Mouse (Mus musculus): Measurements from ENCODE around the gene Fkbp4. TPM values are rescaled to one million over a fixed set of nuclear protein-coding genes. Genes with fewer than 3 reads are reported as not detected.

The Fkbp4 gene
- polyA plus RNA-seq, 1 experiment from 2014 or later = 156 TPM

- no peak overlapping the region for H3K4me2 ChIP-seq (ENCODE audit: low read depth, low read length)
- no peak overlapping the region for H3K27ac ChIP-seq (ENCODE audit: low read length)
- H3K4me1 ChIP-seq (ENCODE audit: control insufficient read depth, low read depth, low read length) = peaks cover 39% of the 10 kb centered on the region
- no peaks in the 10 kb centered on the region for H3K27me3 ChIP-seq (ENCODE audit: control insufficient read depth, insufficient read depth, low read depth, low read length)
- no peaks in the 10 kb centered on the region for H3K9me3 ChIP-seq (replicated peaks; ENCODE audit: control insufficient read depth, low read length)
- H3K9ac ChIP-seq (ENCODE audit: low read depth, low read length) = no peak overlapping the region
- H3K36me3 ChIP-seq (ENCODE audit: control insufficient read depth, insufficient read depth) = peaks cover 4% of the 10 kb centered on the region; the same call in 1 of the 2 replicates
- WGBS (ENCODE audit: insufficient replicate concordance) = 76% methylated on average over 2 of the region's 2 CpGs
- no peak overlapping the region for H3K4me3 ChIP-seq (ENCODE audit: low read depth, low read length)
- no peak for ATAC-seq (ENCODE audit: low read depth)
Measured at GRCm38 (mm10) chr6:128440238-128440637, 1.8 kb upstream of the Fkbp4 start.

GRCm38 (mm10) chr6:128438871-128439341, 429 bp upstream of the Fkbp4 start:
- no peaks in the 10 kb centered on the region for H3K9me3 ChIP-seq (replicated peaks; ENCODE audit: control insufficient read depth, low read length)
- H3K4me2 ChIP-seq (ENCODE audit: low read depth, low read length) = peak overlapping the region; percentile 98
- peak overlapping the region; percentile 44; the same call in 1 of the 2 replicates for H3K27ac ChIP-seq (ENCODE audit: low read length)
- H3K9ac ChIP-seq (ENCODE audit: low read depth, low read length) = peak overlapping the region; percentile 66
- peak overlapping the region; percentile 89 for H3K4me3 ChIP-seq (ENCODE audit: low read depth, low read length)
- H3K36me3 ChIP-seq (ENCODE audit: control insufficient read depth, insufficient read depth) = peaks cover 14% of the 10 kb centered on the region
- peaks cover 41% of the 10 kb centered on the region for H3K4me1 ChIP-seq (ENCODE audit: control insufficient read depth, low read depth, low read length)
- no peaks in the 10 kb centered on the region for H3K27me3 ChIP-seq (ENCODE audit: control insufficient read depth, insufficient read depth, low read depth, low read length)
- WGBS (ENCODE audit: insufficient replicate concordance) = 20% methylated on average over 18 of the region's 18 CpGs
- peak; percentile 15 for ATAC-seq (ENCODE audit: low read depth)

- Histone ChIP-seq H3K9me3 (replicated peaks; ENCODE audit: control insufficient read depth, low read length) (no peaks in the 10 kb centered on the region), H3K27ac (ENCODE audit: low read length) (peak overlapping the region; percentile 88), H3K9ac (ENCODE audit: low read depth, low read length) (peak overlapping the region; percentile 87), H3K27me3 (ENCODE audit: control insufficient read depth, insufficient read depth, low read depth, low read length) (no peaks in the 10 kb centered on the region), H3K4me3 (ENCODE audit: low read depth, low read length) (peak overlapping the region; percentile 89), H3K4me2 (ENCODE audit: low read depth, low read length) (peak overlapping the region; percentile 98), H3K36me3 (ENCODE audit: control insufficient read depth, insufficient read depth) (peaks cover 25% of the 10 kb centered on the region), H3K4me1 (ENCODE audit: control insufficient read depth, low read depth, low read length) (peaks cover 41% of the 10 kb centered on the region)
- under 1% methylated on average over 52 of the region's 52 CpGs for WGBS (ENCODE audit: insufficient replicate concordance)
- ATAC-seq (ENCODE audit: low read depth) = peak; percentile 70
Measured at GRCm38 (mm10) chr6:128437731-128438316, 653 bp downstream of the Fkbp4 start.

- peaks cover 41% of the 10 kb centered on the region for H3K4me1 ChIP-seq (ENCODE audit: control insufficient read depth, low read depth, low read length)
- WGBS (ENCODE audit: insufficient replicate concordance) = 1% methylated on average over 10 of the region's 10 CpGs
- H3K27ac ChIP-seq (ENCODE audit: low read length) = peak overlapping the region; percentile 79
- no peaks in the 10 kb centered on the region for H3K27me3 ChIP-seq (ENCODE audit: control insufficient read depth, insufficient read depth, low read depth, low read length)
- no peaks in the 10 kb centered on the region for H3K9me3 ChIP-seq (replicated peaks; ENCODE audit: control insufficient read depth, low read length)
- peak overlapping the region; percentile 89 for H3K4me3 ChIP-seq (ENCODE audit: low read depth, low read length)
- peaks cover 30% of the 10 kb centered on the region for H3K36me3 ChIP-seq (ENCODE audit: control insufficient read depth, insufficient read depth)
- no peak for ATAC-seq (ENCODE audit: low read depth)
- H3K9ac ChIP-seq (ENCODE audit: low read depth, low read length) = peak overlapping the region; percentile 87
- H3K4me2 ChIP-seq (ENCODE audit: low read depth, low read length) = peak overlapping the region; percentile 98
Measured at GRCm38 (mm10) chr6:128437288-128437687, 1.2 kb downstream of the Fkbp4 start.

- peak overlapping the region; percentile 1 for H3K9ac ChIP-seq (ENCODE audit: low read depth, low read length)
- no peak for ATAC-seq (ENCODE audit: low read depth)
- peak overlapping the region; percentile 89 for H3K4me3 ChIP-seq (ENCODE audit: low read depth, low read length)
- H3K4me2 ChIP-seq (ENCODE audit: low read depth, low read length) = peak overlapping the region; percentile 98
- 66% methylated on average over 8 of the region's 8 CpGs for WGBS (ENCODE audit: insufficient replicate concordance)
- no peak overlapping the region for H3K27ac ChIP-seq (ENCODE audit: low read length)
- H3K36me3 ChIP-seq (ENCODE audit: control insufficient read depth, insufficient read depth) = peaks cover 38% of the 10 kb centered on the region
- peaks cover 41% of the 10 kb centered on the region for H3K4me1 ChIP-seq (ENCODE audit: control insufficient read depth, low read depth, low read length)
- no peaks in the 10 kb centered on the region for H3K27me3 ChIP-seq (ENCODE audit: control insufficient read depth, insufficient read depth, low read depth, low read length)
- no peaks in the 10 kb centered on the region for H3K9me3 ChIP-seq (replicated peaks; ENCODE audit: control insufficient read depth, low read length)
Measured at GRCm38 (mm10) chr6:128436356-128437005, 2.0 kb downstream of the Fkbp4 start.

- Histone ChIP-seq H3K4me1 (ENCODE audit: control insufficient read depth, low read depth, low read length) (peaks cover 41% of the 10 kb centered on the region), H3K36me3 (ENCODE audit: control insufficient read depth, insufficient read depth) (peaks cover 45% of the 10 kb centered on the region), H3K9ac (ENCODE audit: low read depth, low read length) (no peak overlapping the region), H3K27ac (ENCODE audit: low read length) (no peak overlapping the region), H3K9me3 (replicated peaks; ENCODE audit: control insufficient read depth, low read length) (no peaks in the 10 kb centered on the region), H3K4me2 (ENCODE audit: low read depth, low read length) (no peak overlapping the region), H3K4me3 (ENCODE audit: low read depth, low read length) (no peak overlapping the region), H3K27me3 (ENCODE audit: control insufficient read depth, insufficient read depth, low read depth, low read length) (no peaks in the 10 kb centered on the region)
- no peak for ATAC-seq (ENCODE audit: low read depth)
- WGBS (ENCODE audit: insufficient replicate concordance) = 33% methylated on average over 5 of the region's 5 CpGs
Measured at GRCm38 (mm10) chr6:128435474-128435873, 3.0 kb downstream of the Fkbp4 start.

- WGBS (ENCODE audit: insufficient replicate concordance) = 86% methylated on average over 13 of the region's 13 CpGs
- no peak overlapping the region for H3K27ac ChIP-seq (ENCODE audit: low read length)
- H3K27me3 ChIP-seq (ENCODE audit: control insufficient read depth, insufficient read depth, low read depth, low read length) = no peaks in the 10 kb centered on the region
- no peak overlapping the region for H3K9ac ChIP-seq (ENCODE audit: low read depth, low read length)
- ATAC-seq (ENCODE audit: low read depth) = no peak
- H3K9me3 ChIP-seq (replicated peaks; ENCODE audit: control insufficient read depth, low read length) = no peaks in the 10 kb centered on the region
- peaks cover 32% of the 10 kb centered on the region for H3K4me1 ChIP-seq (ENCODE audit: control insufficient read depth, low read depth, low read length)
- H3K4me2 ChIP-seq (ENCODE audit: low read depth, low read length) = no peak overlapping the region
- no peak overlapping the region for H3K4me3 ChIP-seq (ENCODE audit: low read depth, low read length)
- peaks cover 57% of the 10 kb centered on the region for H3K36me3 ChIP-seq (ENCODE audit: control insufficient read depth, insufficient read depth)
Measured at GRCm38 (mm10) chr6:128433566-128433965, 4.9 kb downstream of the Fkbp4 start.

GRCm38 (mm10) chr6:128432356-128432915, 6.0 kb downstream of the Fkbp4 start:
- 84% methylated on average over 13 of the region's 13 CpGs for WGBS (ENCODE audit: insufficient replicate concordance)
- no peaks in the 10 kb centered on the region for H3K27me3 ChIP-seq (ENCODE audit: control insufficient read depth, insufficient read depth, low read depth, low read length)
- peaks cover 57% of the 10 kb centered on the region for H3K36me3 ChIP-seq (ENCODE audit: control insufficient read depth, insufficient read depth)
- H3K9me3 ChIP-seq (replicated peaks; ENCODE audit: control insufficient read depth, low read length) = no peaks in the 10 kb centered on the region
- no peak overlapping the region for H3K9ac ChIP-seq (ENCODE audit: low read depth, low read length)
- no peak overlapping the region for H3K4me3 ChIP-seq (ENCODE audit: low read depth, low read length)
- H3K4me2 ChIP-seq (ENCODE audit: low read depth, low read length) = no peak overlapping the region
- H3K4me1 ChIP-seq (ENCODE audit: control insufficient read depth, low read depth, low read length) = peaks cover 30% of the 10 kb centered on the region
- ATAC-seq (ENCODE audit: low read depth) = no peak
- H3K27ac ChIP-seq (ENCODE audit: low read length) = no peak overlapping the region

- WGBS (ENCODE audit: insufficient replicate concordance) = 65% methylated on average over 6 of the region's 6 CpGs
- ATAC-seq (ENCODE audit: low read depth) = no peak
- peaks cover 50% of the 10 kb centered on the region for H3K36me3 ChIP-seq (ENCODE audit: control insufficient read depth, insufficient read depth)
- no peak overlapping the region for H3K27ac ChIP-seq (ENCODE audit: low read length)
- H3K9me3 ChIP-seq (replicated peaks; ENCODE audit: control insufficient read depth, low read length) = no peaks in the 10 kb centered on the region
- H3K4me1 ChIP-seq (ENCODE audit: control insufficient read depth, low read depth, low read length) = peaks cover 11% of the 10 kb centered on the region
- no peak overlapping the region for H3K4me2 ChIP-seq (ENCODE audit: low read depth, low read length)
- no peak overlapping the region for H3K4me3 ChIP-seq (ENCODE audit: low read depth, low read length)
- H3K27me3 ChIP-seq (ENCODE audit: control insufficient read depth, insufficient read depth, low read depth, low read length) = no peaks in the 10 kb centered on the region
- no peak overlapping the region for H3K9ac ChIP-seq (ENCODE audit: low read depth, low read length)
Measured at GRCm38 (mm10) chr6:128429826-128430225, 8.7 kb downstream of the Fkbp4 start.

All from liver, embryonic 16.5 days (tissue).